Mouse (Mus musculus): ENCODE measurements at regions not wholly inside any gene's neighbourhood (a gene's known extent, or its start where the extent isn't known, plus 50 kb on each side); places are given as distances from the start of the nearest gene placed in this dataset.

DNA sequence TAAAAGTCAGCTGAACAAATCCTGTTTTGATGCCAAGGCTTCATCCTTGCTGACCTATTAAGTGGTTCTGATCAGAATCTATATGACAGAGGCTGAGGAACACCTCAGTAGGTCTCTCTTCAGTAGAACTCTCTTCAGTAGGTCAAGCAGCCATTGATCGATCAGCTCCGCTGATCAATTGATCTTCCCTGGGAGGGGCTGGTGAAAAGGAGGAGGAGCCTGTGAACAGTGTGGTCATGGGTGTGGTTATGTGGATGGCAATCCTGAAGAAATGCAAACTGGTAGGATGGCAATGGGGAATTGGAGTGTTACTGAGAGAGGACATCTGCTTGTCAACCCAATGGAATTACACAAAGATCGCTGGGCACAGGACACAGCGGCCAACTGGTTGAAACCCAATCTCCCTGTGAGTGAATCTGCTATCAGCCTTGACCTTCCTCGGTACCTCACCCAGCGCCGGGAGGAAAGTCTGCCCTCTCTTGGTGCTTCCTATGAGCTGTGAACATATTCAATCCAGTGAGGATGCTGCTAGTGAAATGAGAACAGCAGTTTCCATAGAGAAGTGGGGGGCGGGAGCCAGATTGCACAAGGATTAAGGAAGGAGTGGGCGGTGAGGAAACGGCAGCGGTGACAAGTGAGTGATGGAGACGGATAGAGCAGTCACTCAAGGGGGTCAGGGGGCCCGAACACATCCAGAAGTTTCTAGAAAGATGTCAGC, 213.9 kb downstream of the 3100002H09Rik start:
- TF ChIP-seq POLR2A (IDR thresholded peaks at IDR 0.05; ENCODE audit: insufficient read depth, low read depth, low read length) (no peak), CTCF (IDR thresholded peaks at IDR 0.05; ENCODE audit: insufficient read depth, low read depth, low read length) (no peak)

Data from olfactory bulb, adult 2 months (tissue).